Mouse (Mus musculus): ENCODE results near the gene Yjefn3.
A peak's percentile ranks its signal among the peaks of the same experiment; 100 is the strongest.

Yjefn3 gene

DNA sequence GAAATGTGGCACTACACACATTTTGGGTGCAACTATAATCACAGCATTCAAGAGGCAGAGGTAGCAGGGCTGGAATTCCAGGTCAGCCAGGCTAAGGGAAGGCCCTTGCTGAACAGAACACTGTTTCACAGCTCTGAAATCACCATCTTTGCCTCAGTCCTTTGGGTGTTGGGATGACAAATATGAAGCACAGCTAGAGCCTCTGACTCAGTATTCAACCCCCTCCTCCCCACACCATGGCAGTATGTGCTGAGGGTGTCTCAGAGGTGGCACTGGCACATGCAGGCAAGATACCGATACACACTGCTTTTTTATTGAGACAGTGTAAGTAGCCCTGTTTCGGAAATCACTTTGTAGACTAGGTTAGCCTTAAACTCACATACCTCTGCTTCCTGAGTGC is 3.7 kb upstream of the Yjefn3 start:
- no peak for DNase-seq

DNA sequence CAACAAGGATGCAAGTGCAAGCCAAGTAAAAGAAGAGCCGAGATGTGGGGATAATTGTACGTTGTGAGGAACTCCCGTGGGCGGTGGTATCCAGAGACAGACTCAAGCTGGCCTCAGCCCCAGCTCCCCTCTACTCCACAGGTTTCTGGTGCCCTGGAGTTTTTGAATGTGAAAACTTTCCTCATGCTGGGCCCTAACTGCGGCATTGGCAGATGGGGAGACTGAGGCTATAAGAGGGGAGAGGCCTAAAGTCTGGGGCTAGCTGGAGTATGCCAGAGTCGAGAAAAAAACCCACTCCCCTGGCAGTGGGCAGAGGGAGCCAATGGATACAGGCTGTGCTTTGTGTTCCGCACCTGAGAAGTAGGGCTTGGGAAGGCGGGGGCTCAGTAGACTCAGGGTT is 1.6 kb upstream of the Yjefn3 start:
- DNase-seq = no peak

- DNase-seq = peak; percentile 98
These were observed 591 bp upstream of the Yjefn3 start for GRCm38 (mm10) chr8:69903063-69903542.

DNA sequence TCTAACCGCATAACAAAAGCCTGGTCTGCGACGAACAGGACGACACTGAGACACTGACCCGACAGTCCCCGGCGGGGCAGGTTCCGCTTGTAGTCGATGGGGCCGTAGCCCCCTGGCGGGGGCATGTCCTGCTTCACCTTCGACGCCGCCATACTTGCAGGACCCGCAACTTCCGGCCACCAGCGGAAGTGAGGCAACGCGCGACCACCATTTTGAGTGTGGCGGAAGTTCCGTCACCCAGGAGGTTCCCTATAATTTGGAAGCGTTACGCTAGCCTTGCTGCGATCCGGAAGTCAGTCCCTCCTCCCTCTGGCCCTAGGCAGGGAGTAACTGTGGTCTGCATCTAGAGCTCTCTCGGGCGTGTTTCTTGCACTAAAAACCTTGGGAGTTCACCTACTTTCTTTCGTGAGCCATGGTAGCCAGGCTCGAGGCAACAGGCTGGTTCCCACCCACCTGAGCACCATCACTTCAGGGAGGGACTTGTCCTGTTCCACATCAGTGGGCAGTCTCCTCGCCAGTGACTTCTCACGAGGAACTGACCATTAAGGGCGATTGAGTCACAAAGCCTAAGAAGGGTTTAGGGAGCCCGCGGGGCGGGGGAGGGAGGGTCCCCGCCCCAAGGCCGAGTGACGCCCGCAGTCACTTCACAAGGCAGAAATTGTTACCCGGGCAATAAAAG is 889 bp downstream of the Yjefn3 start:
- DNase-seq = peak; percentile 97

- DNase-seq = no peak
These were observed 1.5 kb downstream of the Yjefn3 start for GRCm38 (mm10) chr8:69900895-69901451.

- DNase-seq = peak; percentile 41
These were observed 2.6 kb downstream of the Yjefn3 start for GRCm38 (mm10) chr8:69899876-69900275.

DNA sequence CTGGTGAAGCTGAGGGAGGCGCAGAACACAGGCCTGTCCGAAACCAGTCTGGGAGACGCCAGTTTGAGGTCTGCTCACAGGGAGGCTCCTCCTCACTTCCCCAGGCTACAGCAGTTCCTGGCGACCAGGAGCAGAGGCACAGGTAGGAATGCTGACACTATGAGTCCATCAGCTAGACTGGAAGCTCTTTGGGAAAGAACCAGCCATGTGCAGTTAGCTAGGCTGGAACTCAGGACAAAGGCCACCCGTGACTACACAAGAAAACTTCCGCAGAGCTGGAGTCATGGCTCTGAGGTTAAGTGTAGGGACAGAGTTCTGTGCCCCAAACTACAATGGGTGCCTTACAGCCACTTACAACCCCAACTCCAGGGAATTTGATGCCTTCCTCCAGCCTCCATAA is 4.7 kb downstream of the Yjefn3 start:
- peak; percentile 41 for DNase-seq

DNA sequence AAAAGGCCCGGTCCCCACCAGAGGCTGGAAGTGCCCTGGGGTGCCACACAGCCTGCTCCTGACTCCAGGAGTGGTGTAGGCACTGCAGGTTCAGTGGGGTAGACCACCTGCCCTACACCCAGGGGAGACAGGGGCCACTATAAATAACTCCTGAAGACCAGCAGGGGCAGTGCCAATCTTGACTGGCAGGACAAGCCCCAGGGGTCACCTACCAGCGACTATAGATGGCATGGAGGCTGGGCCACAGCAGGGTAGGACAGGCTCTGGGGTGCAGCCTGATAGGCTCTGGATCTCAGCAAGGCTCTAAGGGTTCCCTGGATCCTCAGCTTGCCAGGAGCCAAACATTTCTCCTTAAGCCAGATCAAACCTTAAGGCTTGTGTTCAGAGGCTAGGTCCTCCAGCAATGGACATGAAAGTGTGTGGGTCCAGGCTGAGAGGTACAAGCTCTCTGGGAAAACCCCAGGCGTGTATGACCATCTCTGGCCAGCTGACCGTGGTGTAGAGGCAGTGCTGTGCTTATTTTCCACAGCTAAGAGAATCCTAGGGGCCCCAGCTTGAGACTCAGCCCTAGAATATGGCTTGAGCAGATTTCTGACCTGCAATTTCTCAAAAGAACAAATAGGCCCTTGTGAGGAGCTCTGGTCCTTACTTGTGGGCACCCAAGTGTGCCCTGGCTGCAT is 6.6 kb downstream of the Yjefn3 start:
- DNase-seq = no peak

- DNase-seq = no peak
These were observed 7.6 kb downstream of the Yjefn3 start for GRCm38 (mm10) chr8:69894836-69895332.

GRCm38 (mm10) chr8:69893863-69894262 is 8.6 kb downstream of the Yjefn3 start:
- peak; percentile 47 for DNase-seq

GRCm38 (mm10) chr8:69890813-69891241 is 11.7 kb downstream of the Yjefn3 start:
- DNase-seq = no peak

DNA sequence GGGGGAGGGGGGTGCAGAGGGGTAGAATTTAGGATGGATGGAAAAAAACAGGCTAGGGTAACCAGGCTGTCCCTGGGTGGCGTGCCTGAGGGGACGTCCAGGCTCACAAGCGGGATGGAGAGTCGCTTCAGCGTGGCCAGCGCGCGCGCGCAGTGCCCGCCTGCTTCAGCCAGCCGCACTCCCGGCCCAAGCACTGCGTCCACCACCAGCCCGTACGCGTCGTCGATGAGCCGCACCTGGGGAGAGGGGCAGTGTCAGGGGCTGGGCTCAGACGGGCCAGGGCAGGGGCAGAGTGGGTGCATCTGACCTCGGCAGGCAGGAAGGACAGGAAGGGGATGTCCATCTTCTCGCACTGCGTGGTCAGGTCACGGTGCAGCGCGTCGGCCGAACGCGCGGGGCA is 13.6 kb downstream of the Yjefn3 start:
- DNase-seq = no peak

DNA sequence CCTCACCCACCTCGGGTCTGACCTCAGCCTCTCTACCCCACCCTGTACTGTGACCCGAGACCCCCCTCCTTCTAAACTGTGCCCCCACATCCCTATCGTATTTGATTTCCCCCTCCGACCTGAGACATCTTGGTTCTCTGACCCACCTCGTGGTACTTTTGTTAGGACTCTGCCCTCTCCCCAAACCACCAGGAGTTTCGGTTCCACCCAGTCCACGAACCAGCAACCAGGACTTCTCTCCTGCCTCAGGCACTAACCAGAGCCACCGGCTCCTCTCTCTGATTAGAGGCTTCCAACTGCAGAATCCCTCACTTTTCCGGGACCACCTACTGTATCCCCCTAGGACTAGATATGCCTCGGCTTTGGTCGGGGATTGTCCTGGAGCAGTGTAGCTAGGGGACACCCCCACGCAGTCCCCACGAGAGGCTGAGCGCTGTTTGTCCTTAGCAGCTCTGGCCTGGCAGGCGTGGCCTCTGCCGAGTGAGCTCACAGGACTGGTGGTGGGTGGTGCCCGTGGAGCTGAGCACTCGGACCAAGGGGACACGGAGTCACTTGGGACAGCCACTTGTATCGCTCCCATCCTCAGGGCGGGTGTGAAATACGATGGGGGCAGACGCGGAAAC is 14.2 kb downstream of the Yjefn3 start:
- no peak for DNase-seq

GRCm38 (mm10) chr8:69887289-69888243 is 14.9 kb downstream of the Yjefn3 start, which contains the start of gene Cilp2:
Gene Cilp2 (minus strand): TSS chr8:69887687.
- DNase-seq = peak; percentile 44

DNA sequence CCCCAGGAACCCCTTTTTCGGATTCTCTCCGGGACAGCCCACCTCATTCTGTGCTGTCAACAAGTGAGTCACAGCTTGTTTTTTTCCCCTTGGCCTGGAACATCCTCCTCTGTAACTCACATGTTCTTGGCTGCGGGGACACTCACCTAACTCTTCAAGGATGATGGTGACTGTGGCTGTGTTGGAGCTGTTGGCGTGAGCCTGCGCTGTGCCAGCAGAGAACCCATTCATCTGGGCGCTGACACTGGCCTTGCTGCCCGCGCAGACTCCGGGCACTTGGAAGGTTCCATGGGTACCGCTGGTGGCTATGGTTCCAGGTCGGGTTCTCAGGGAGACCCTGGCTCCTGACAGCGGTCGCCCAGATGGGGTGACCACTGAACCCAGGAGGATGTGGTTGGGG is 18.4 kb downstream of the Yjefn3 start:
- DNase-seq = no peak

DNA sequence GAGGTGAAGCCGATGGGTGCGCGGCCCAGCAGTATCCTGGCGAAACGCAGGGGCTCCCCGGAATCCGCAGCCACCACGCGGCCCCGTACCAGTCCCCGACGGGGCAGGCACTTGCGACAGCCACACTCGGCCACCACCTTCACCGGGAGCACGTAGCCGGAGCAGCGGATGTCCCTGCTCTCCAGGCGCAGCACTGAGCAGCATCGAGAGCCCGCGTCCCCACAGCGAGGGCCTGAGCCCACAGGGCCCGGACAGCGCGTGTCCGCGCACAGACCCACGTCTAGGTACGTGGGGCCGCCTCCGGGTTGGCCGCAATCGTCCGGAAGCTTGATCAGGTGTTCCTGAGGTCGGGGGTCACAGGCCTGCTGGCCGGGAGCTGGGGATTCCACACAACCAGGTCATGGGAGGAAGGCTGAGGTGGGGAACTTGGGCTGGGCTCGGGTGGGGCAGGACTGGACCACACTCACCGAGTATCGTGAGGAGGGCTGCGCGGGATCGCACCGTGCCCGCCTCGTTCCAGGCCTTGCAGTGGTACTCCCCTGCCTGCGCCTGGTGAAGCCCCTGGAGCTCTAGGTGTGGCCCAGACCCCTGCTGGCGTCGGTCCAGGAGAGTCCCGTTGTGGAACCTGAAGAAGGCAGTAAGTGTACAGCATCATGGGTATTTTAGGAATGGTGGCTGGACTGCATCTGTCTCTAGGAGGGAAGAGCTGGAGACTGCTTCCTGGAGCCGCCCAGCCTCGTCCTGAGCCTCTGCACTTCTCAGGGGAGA is 19.5 kb downstream of the Yjefn3 start:
- DNase-seq = no peak

- DNase-seq = peak; percentile 63
These were observed 20.3 kb downstream of the Yjefn3 start for GRCm38 (mm10) chr8:69882021-69882756.

GRCm38 (mm10) chr8:69881261-69881865 is 21.1 kb downstream of the Yjefn3 start:
- no peak for DNase-seq

GRCm38 (mm10) chr8:69880841-69881240 is 21.7 kb downstream of the Yjefn3 start:
- no peak for DNase-seq

GRCm38 (mm10) chr8:69879678-69880077 is 22.8 kb downstream of the Yjefn3 start:
- DNase-seq = no peak
